Mouse (Mus musculus) myocyte (in vitro differentiated cells): Measurements from ENCODE around the gene 2310022A10Rik. TPM values are rescaled to one million over a fixed set of nuclear protein-coding genes. Genes with fewer than 3 reads are reported as not detected.

Source experiments
- H3K27me3 ChIP-seq: one replicate; pipeline ENCODE4 v1.6.1; 2011; ENCODE audit not compliant: control insufficient read depth, insufficient read depth, insufficient read length
- H3K36me3 ChIP-seq: one replicate; pipeline ENCODE4 v1.6.1; 2011; ENCODE audit not compliant: control insufficient read depth, insufficient read depth
- H3K4me2 ChIP-seq: one replicate; pipeline ENCODE4 v1.6.1; 2011; ENCODE audit warnings: low read depth, control low read depth
- H3K4me3 ChIP-seq: one replicate; pipeline ENCODE4 v1.5.1; 2011; ENCODE audit warnings: mild to moderate bottlenecking, control low read depth, moderate library complexity
- H3K79me2 ChIP-seq: one replicate; pipeline ENCODE4 v1.6.1; 2011; ENCODE audit not compliant: control insufficient read depth, insufficient read depth
- H3ac ChIP-seq: one replicate; pipeline ENCODE4 v1.6.1; 2011; ENCODE audit not compliant: control insufficient read depth, insufficient read length
- CEBPB ChIP-seq: IDR thresholded peaks from 2 replicates; pipeline ENCODE4 v1.6.1; 2011; ENCODE audit warnings: mild to moderate bottlenecking, moderate library complexity; ENCODE audit not compliant: poor library complexity, insufficient read depth, severe bottlenecking
- E2F4 ChIP-seq: IDR thresholded peaks from one replicate; pipeline ENCODE4 v1.6.1; 2011; ENCODE audit warnings: mild to moderate bottlenecking, control low read depth, moderate library complexity; ENCODE audit not compliant: insufficient read depth
- MAX ChIP-seq: IDR thresholded peaks from one replicate; pipeline ENCODE4 v1.6.1; 2011; ENCODE audit warnings: low read depth, mild to moderate bottlenecking, control low read depth
- MYOD1 ChIP-seq, 3 experiments: IDR thresholded peaks; one replicate each; pipeline ENCODE4 v1.6.1; 2011; ENCODE audit warnings: control low read depth in 2 of 3, low read depth in 2 of 3, mild to moderate bottlenecking in 2 of 3, moderate library complexity in 1 of 3; ENCODE audit not compliant: insufficient read length in 2 of 3, control insufficient read depth in 1 of 3
- MYOG ChIP-seq, 3 experiments: IDR thresholded peaks; one replicate each; pipeline ENCODE4 v1.6.1; 2011; ENCODE audit warnings: control low read depth in 2 of 3, low read depth in 2 of 3, mild to moderate bottlenecking in 2 of 3; ENCODE audit not compliant: insufficient read length in 2 of 3, control insufficient read depth in 1 of 3, insufficient read depth in 1 of 3
- POLR2A ChIP-seq: IDR thresholded peaks from one replicate; pipeline ENCODE4 v1.6.1; 2011; ENCODE audit warnings: low read depth, mild to moderate bottlenecking, control low read depth, moderate library complexity; ENCODE audit not compliant: insufficient read length
- POLR2AphosphoS2 ChIP-seq: IDR thresholded peaks from one replicate; pipeline ENCODE4 v1.6.1; 2011; ENCODE audit warnings: low read depth, control low read depth; ENCODE audit not compliant: insufficient read length
- REST ChIP-seq: IDR thresholded peaks from one replicate; pipeline ENCODE4 v1.6.1; 2011; ENCODE audit warnings: mild to moderate bottlenecking, control low read depth, moderate library complexity; ENCODE audit not compliant: insufficient read depth, insufficient read length
- SRF ChIP-seq: IDR thresholded peaks from one replicate; pipeline ENCODE4 v1.6.1; 2011; ENCODE audit warnings: low read depth; ENCODE audit not compliant: control insufficient read depth, insufficient read length
- TCF12 ChIP-seq: IDR thresholded peaks from one replicate; pipeline ENCODE4 v1.6.1; 2011; ENCODE audit warnings: mild to moderate bottlenecking, control low read depth; ENCODE audit not compliant: poor library complexity, insufficient read depth, severe bottlenecking
- TCF3 ChIP-seq: IDR thresholded peaks from one replicate; pipeline ENCODE4 v1.6.1; 2011; ENCODE audit warnings: low read depth, control low read depth; ENCODE audit not compliant: insufficient read length
- USF1 ChIP-seq: IDR thresholded peaks from one replicate; pipeline ENCODE4 v1.6.1; 2011; ENCODE audit warnings: low read depth, mild to moderate bottlenecking, control low read depth, moderate library complexity
- polyA plus RNA-seq: library from polyadenylated mRNA; unstranded; fragments of >200 nt; fragmentation: generic; extraction: Trizol; gene quantifications from one replicate; pipeline ENCODE4 v1.2.1, GENCODE M21; 2012; ENCODE audit warnings: missing spikeins

Gene 2310022A10Rik
- polyA plus RNA-seq, 1 experiment, result 35.5 TPM

GRCm38 (mm10) chr7:27523805-27524204 lies 29.2 kb upstream of the 2310022A10Rik start:
- H3K36me3 ChIP-seq, result no peaks in the 10 kb centered on the region
- H3K27me3 ChIP-seq, result no peaks in the 10 kb centered on the region
- H3K4me2 ChIP-seq, result no peak overlapping the region
- no peaks in the 10 kb centered on the region for H3K79me2 ChIP-seq
- TF ChIP-seq E2F4 (no peak), POLR2AphosphoS2 (no peak), CEBPB (no peak), POLR2A (no peak), MYOD1 (IDR thresholded peaks at IDR 0.05; ENCODE audit: control insufficient read depth in 1 of 3, insufficient read length in 2 of 3, low read depth in 2 of 3) (no peak), SRF (no peak), REST (no peak), MYOG (IDR thresholded peaks at IDR 0.05; ENCODE audit: control insufficient read depth in 1 of 3, insufficient read depth in 1 of 3, insufficient read length in 2 of 3, low read depth in 2 of 3) (no peak), USF1 (no peak), TCF3 (no peak), TCF12 (no peak), MAX (no peak)
- no peak overlapping the region for H3K4me3 ChIP-seq
- H3ac ChIP-seq, result no peak overlapping the region

DNA sequence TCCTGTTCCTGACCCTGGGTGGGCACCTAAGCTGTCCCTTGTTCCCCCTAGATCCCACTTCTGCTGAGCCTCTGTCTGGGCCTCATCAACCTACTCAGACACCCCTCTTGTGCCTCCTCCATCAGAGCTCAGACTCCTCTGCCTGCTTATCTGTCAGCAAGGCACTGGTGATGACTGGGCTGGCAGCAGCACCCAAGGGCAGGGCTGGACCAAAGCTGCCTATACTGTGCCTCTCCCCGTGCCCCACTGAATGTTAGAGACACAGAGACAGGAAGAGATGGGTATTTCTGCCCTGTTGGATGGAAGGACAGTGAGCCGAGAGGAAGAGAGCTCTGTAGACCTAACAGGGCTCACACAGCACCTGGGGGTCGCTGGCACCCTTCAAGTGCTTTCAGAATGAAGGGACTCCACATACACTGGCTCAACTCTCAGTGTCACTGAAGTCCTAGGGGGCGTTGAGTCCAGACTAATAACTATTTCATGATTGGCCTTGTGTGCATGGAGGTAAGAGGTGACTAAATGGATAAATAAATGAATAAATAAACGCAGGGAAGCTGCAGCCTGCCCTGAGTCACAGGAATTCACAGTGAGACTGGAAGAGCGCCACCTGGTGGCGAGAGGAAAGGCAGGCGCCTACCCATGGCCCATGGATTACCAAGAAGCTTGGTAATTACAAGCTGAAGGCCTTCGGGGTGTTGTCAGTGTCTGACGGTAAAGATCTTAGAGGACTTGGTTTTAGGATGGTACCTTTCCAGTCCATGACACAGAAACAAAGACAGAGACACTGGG lies 26.8 kb upstream of the 2310022A10Rik start:
- Histone ChIP-seq H3ac (no peak overlapping the region), H3K79me2 (no peaks in the 10 kb centered on the region), H3K27me3 (no peaks in the 10 kb centered on the region), H3K36me3 (no peaks in the 10 kb centered on the region), H3K4me3 (no peak overlapping the region), H3K4me2 (no peak overlapping the region)
- TF ChIP-seq USF1 (no peak), POLR2AphosphoS2 (peak; percentile 14)

- Histone ChIP-seq H3K27me3 (no peaks in the 10 kb centered on the region), H3K4me2 (no peak overlapping the region), H3ac (no peak overlapping the region), H3K79me2 (no peaks in the 10 kb centered on the region), H3K36me3 (no peaks in the 10 kb centered on the region), H3K4me3 (no peak overlapping the region)
- TF ChIP-seq MAX (no peak), E2F4 (no peak), SRF (no peak), POLR2AphosphoS2 (no peak), REST (no peak), POLR2A (no peak), USF1 (no peak), MYOD1 (IDR thresholded peaks at IDR 0.05; ENCODE audit: control insufficient read depth in 1 of 3, insufficient read length in 2 of 3, low read depth in 2 of 3) (peak in 2 of 3 experiments; percentile 70 to 71), CEBPB (no peak), TCF3 (peak; percentile 32), MYOG (IDR thresholded peaks at IDR 0.05; ENCODE audit: control insufficient read depth in 1 of 3, insufficient read depth in 1 of 3, insufficient read length in 2 of 3, low read depth in 2 of 3) (peak in 2 of 3 experiments; percentile 89 to 93), TCF12 (no peak)
Measured at GRCm38 (mm10) chr7:27529070-27529469, 24.0 kb upstream of the 2310022A10Rik start.

DNA sequence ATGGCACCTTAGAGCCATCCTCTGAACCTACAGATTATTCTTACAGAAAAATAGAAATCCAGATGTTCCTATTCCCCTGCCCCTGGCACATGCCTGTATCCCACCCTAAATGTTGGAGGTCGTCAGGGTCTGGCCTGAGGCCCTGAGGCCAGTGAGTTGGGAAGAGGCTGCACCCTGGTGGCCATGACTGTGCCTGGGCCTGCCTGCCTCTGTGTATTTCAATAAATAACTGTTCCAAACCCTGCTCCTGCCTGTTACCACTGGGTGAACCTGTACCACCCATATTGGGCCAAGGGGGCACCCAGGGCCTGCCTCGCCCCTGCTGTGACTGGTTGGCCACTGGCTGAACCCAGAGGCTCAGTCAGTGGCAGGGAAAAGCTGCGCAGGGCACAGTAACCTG lies 22.1 kb upstream of the 2310022A10Rik start:
- Histone ChIP-seq H3K79me2 (no peaks in the 10 kb centered on the region), H3K36me3 (peaks cover 8% of the 10 kb centered on the region), H3ac (no peak overlapping the region), H3K4me2 (no peak overlapping the region), H3K27me3 (no peaks in the 10 kb centered on the region), H3K4me3 (no peak overlapping the region)
- TF ChIP-seq MAX (no peak), POLR2AphosphoS2 (no peak), MYOG (IDR thresholded peaks at IDR 0.05; ENCODE audit: control insufficient read depth in 1 of 3, insufficient read depth in 1 of 3, insufficient read length in 2 of 3, low read depth in 2 of 3) (no peak), CEBPB (no peak), POLR2A (no peak), MYOD1 (IDR thresholded peaks at IDR 0.05; ENCODE audit: control insufficient read depth in 1 of 3, insufficient read length in 2 of 3, low read depth in 2 of 3) (no peak)

GRCm38 (mm10) chr7:27531707-27532106 lies 21.3 kb upstream of the 2310022A10Rik start:
- Histone ChIP-seq H3K27me3 (no peaks in the 10 kb centered on the region), H3K79me2 (no peaks in the 10 kb centered on the region), H3K36me3 (peaks cover 8% of the 10 kb centered on the region)

More at GRCm38 (mm10) chr7:27531707-27532106, 21.3 kb upstream of the 2310022A10Rik start:
- TF ChIP-seq TCF3 (no peak), POLR2AphosphoS2 (no peak), CEBPB (no peak), USF1 (no peak), MAX (no peak), POLR2A (no peak), MYOG (IDR thresholded peaks at IDR 0.05; ENCODE audit: control insufficient read depth in 1 of 3, insufficient read depth in 1 of 3, insufficient read length in 2 of 3, low read depth in 2 of 3) (no peak), MYOD1 (IDR thresholded peaks at IDR 0.05; ENCODE audit: control insufficient read depth in 1 of 3, insufficient read length in 2 of 3, low read depth in 2 of 3) (no peak), E2F4 (no peak), REST (no peak), SRF (no peak), TCF12 (no peak)
- no peak overlapping the region for H3ac ChIP-seq
- H3K4me2 ChIP-seq, result peak overlapping the region; percentile 6
- no peak overlapping the region for H3K4me3 ChIP-seq
